Mouse (Mus musculus): ENCODE data around the gene Kif19a. TPM values are rescaled to one million over a fixed set of nuclear protein-coding genes. Genes with fewer than 3 reads are reported as not detected.

Kif19a gene
- polyA plus RNA-seq, 1 experiment from 2014 or later: 1.4 TPM

- Histone ChIP-seq H3K4me1 (replicated peaks; ENCODE audit: control insufficient read depth, insufficient read depth, low read length) (peaks cover 12% of the 10 kb centered on the region), H3K9ac (no peak overlapping the region), H3K9me3 (ENCODE audit: control insufficient read depth, low read length) (0 out of 2 replicates have a peak, but pooled peaks cover 3% of the 10 kb centered on the region), H3K4me3 (replicated peaks; ENCODE audit: low read length) (no peak overlapping the region), H3K27me3 (ENCODE audit: control insufficient read depth, insufficient read depth, low read length) (no peaks in the 10 kb centered on the region), H3K27ac (no peak overlapping the region), H3K36me3 (replicated peaks; ENCODE audit: control insufficient read depth, insufficient read depth) (no peaks in the 10 kb centered on the region), H3K4me2 (replicated peaks) (no peak overlapping the region)
- no peak for ATAC-seq (ENCODE audit: low FRiP score)
- WGBS: 42% methylated on average over 5 of the region's 5 CpGs
- no peak for DNase-seq (ENCODE audit: low spot score)
These were observed 36.9 kb upstream of the Kif19a start for GRCm38 (mm10) chr11:114728333-114728732.

DNA sequence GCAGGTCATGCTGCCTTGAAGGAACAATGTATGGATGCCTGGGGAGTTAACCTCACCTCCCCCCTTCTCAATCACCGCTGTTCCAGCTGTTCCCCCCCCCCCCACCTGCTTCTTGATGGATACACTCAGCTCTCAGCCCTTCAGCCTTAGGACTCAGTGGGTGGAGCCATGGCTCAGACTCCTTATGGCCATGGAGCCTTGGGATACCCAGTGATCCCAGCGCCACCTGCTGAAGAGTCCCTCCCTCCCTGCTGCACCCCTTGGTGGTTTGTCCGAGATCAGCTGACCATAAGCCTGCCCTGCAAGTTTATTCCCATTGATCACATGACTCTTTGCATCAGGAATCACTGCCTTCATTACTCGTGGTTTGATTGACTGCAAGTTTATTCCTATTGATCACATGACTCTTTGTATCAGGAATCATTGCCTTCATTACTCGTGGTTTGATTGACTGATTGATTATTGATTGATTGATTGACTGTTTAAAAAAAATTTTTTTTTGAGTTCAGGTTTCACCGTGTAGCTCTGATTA is 35.3 kb upstream of the Kif19a start:
- ATAC-seq (ENCODE audit: low FRiP score) (no peak), DNase-seq (ENCODE audit: low spot score) (no peak)
- no peak overlapping the region for H3K4me3 ChIP-seq (replicated peaks; ENCODE audit: low read length)
- 0 out of 2 replicates have a peak, but pooled peaks cover 3% of the 10 kb centered on the region for H3K9me3 ChIP-seq (ENCODE audit: control insufficient read depth, low read length)
- peaks cover 12% of the 10 kb centered on the region for H3K4me1 ChIP-seq (replicated peaks; ENCODE audit: control insufficient read depth, insufficient read depth, low read length)
- H3K27me3 ChIP-seq (ENCODE audit: control insufficient read depth, insufficient read depth, low read length): no peaks in the 10 kb centered on the region
- no peak overlapping the region for H3K27ac ChIP-seq
- H3K36me3 ChIP-seq (replicated peaks; ENCODE audit: control insufficient read depth, insufficient read depth): no peaks in the 10 kb centered on the region
- H3K9ac ChIP-seq: no peak overlapping the region
- WGBS: 48% methylated on average over 6 of the region's 6 CpGs
- H3K4me2 ChIP-seq (replicated peaks): no peak overlapping the region

DNA sequence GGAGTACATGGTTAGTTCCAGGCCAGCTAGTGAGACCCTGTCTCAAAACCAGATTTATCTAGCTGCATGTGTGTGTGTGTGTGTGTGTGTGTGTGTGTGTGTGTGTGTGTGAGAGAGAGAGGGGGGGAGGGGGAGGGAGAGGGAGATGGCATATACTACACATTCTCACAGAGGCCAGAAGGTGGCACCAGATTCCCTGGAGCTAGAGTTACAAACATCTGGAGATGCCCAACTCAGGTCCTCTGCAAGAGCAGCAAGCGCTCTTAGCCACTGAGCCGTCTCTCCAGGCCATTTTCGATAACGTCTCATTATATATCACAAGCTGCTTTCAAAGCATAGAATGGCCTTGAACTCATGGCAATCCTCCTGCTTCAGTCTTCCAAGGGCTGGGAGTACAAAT is 33.5 kb upstream of the Kif19a start:
- WGBS: 93% methylated on average over 4 of the region's 4 CpGs
- Histone ChIP-seq H3K4me1 (replicated peaks; ENCODE audit: control insufficient read depth, insufficient read depth, low read length) (peaks cover 12% of the 10 kb centered on the region), H3K9ac (no peak overlapping the region), H3K4me2 (replicated peaks) (no peak overlapping the region), H3K36me3 (replicated peaks; ENCODE audit: control insufficient read depth, insufficient read depth) (no peaks in the 10 kb centered on the region), H3K4me3 (replicated peaks; ENCODE audit: low read length) (no peak overlapping the region), H3K27ac (no peak overlapping the region), H3K27me3 (ENCODE audit: control insufficient read depth, insufficient read depth, low read length) (no peaks in the 10 kb centered on the region), H3K9me3 (ENCODE audit: control insufficient read depth, low read length) (no peaks in the 10 kb centered on the region)
- DNase-seq (ENCODE audit: low spot score) (no peak), ATAC-seq (ENCODE audit: low FRiP score) (no peak)

- no peak for DNase-seq (ENCODE audit: low spot score)
- Histone ChIP-seq H3K27me3 (ENCODE audit: control insufficient read depth, insufficient read depth, low read length) (no peaks in the 10 kb centered on the region), H3K36me3 (replicated peaks; ENCODE audit: control insufficient read depth, insufficient read depth) (no peaks in the 10 kb centered on the region), H3K4me2 (replicated peaks) (no peak overlapping the region), H3K9me3 (ENCODE audit: control insufficient read depth, low read length) (no peaks in the 10 kb centered on the region), H3K9ac (no peak overlapping the region), H3K27ac (no peak overlapping the region), H3K4me3 (replicated peaks; ENCODE audit: low read length) (no peak overlapping the region), H3K4me1 (replicated peaks; ENCODE audit: control insufficient read depth, insufficient read depth, low read length) (peaks cover 5% of the 10 kb centered on the region)
- ATAC-seq (ENCODE audit: low FRiP score): no peak
- 82% methylated on average over 22 of the region's 22 CpGs for WGBS
These were observed 32.3 kb upstream of the Kif19a start for GRCm38 (mm10) chr11:114732890-114733289.

- Histone ChIP-seq H3K4me3 (replicated peaks; ENCODE audit: low read length) (no peak overlapping the region), H3K36me3 (replicated peaks; ENCODE audit: control insufficient read depth, insufficient read depth) (no peaks in the 10 kb centered on the region), H3K4me2 (replicated peaks) (no peak overlapping the region), H3K27ac (no peak overlapping the region), H3K9me3 (ENCODE audit: control insufficient read depth, low read length) (no peaks in the 10 kb centered on the region), H3K9ac (no peak overlapping the region), H3K27me3 (ENCODE audit: control insufficient read depth, insufficient read depth, low read length) (no peaks in the 10 kb centered on the region), H3K4me1 (replicated peaks; ENCODE audit: control insufficient read depth, insufficient read depth, low read length) (no peaks in the 10 kb centered on the region; the same call in 1 of the 2 replicates)
- DNase-seq (ENCODE audit: low spot score): no peak
- WGBS: 85% methylated on average over 2 of the region's 2 CpGs
- ATAC-seq (ENCODE audit: low FRiP score): no peak
These were observed 29.1 kb upstream of the Kif19a start for GRCm38 (mm10) chr11:114736111-114736510.

GRCm38 (mm10) chr11:114736913-114737624 is 28.1 kb upstream of the Kif19a start:
- DNase-seq (ENCODE audit: low spot score) (peak; percentile 82), ATAC-seq (ENCODE audit: low FRiP score) (no peak)
- H3K4me2 ChIP-seq (replicated peaks): no peak overlapping the region
- H3K36me3 ChIP-seq (replicated peaks; ENCODE audit: control insufficient read depth, insufficient read depth): no peaks in the 10 kb centered on the region
- H3K4me3 ChIP-seq (replicated peaks; ENCODE audit: low read length): no peak overlapping the region
- peaks cover 6% of the 10 kb centered on the region; the same call in 1 of the 2 replicates for H3K4me1 ChIP-seq (replicated peaks; ENCODE audit: control insufficient read depth, insufficient read depth, low read length)
- no peaks in the 10 kb centered on the region for H3K27me3 ChIP-seq (ENCODE audit: control insufficient read depth, insufficient read depth, low read length)
- 21% methylated on average over 11 of the region's 11 CpGs for WGBS
- no peak overlapping the region for H3K27ac ChIP-seq
- H3K9me3 ChIP-seq (ENCODE audit: control insufficient read depth, low read length): no peaks in the 10 kb centered on the region
- H3K9ac ChIP-seq: no peak overlapping the region

- no peaks in the 10 kb centered on the region for H3K36me3 ChIP-seq (replicated peaks; ENCODE audit: control insufficient read depth, insufficient read depth)
- no peak overlapping the region for H3K9ac ChIP-seq
- H3K4me2 ChIP-seq (replicated peaks): no peak overlapping the region
- H3K27ac ChIP-seq: no peak overlapping the region
- peaks cover 6% of the 10 kb centered on the region; the same call in 1 of the 2 replicates for H3K4me1 ChIP-seq (replicated peaks; ENCODE audit: control insufficient read depth, insufficient read depth, low read length)
- no peaks in the 10 kb centered on the region for H3K27me3 ChIP-seq (ENCODE audit: control insufficient read depth, insufficient read depth, low read length)
- WGBS: 25% methylated on average over 10 of the region's 10 CpGs
- ATAC-seq (ENCODE audit: low FRiP score) (no peak), DNase-seq (ENCODE audit: low spot score) (peak; percentile 24)
- H3K4me3 ChIP-seq (replicated peaks; ENCODE audit: low read length): no peak overlapping the region
- H3K9me3 ChIP-seq (ENCODE audit: control insufficient read depth, low read length): no peaks in the 10 kb centered on the region
These were observed 24.6 kb upstream of the Kif19a start for GRCm38 (mm10) chr11:114740598-114740997.

GRCm38 (mm10) chr11:114741451-114741850 is 23.7 kb upstream of the Kif19a start:
- DNase-seq (ENCODE audit: low spot score): no peak

DNA sequence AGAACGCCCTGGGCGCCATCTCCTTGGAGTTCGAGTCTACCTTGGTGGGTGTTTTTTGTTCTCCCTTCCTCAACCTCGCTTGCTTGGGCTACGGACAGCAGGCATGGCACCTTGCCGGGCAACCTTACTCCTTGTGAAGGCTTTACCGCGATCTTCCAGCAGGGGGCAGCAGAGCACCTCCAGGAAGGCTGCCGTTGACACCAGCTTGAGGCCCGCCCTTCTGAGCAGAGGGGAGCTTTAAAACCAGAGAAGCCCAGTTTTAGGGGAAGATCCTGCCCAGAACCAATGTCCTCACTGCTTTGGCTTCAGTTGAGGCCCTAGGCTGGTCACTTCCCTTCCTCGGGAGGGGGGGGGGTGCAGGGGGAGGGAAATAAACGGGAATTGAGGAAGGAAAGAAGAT is 20.1 kb upstream of the Kif19a start:
- H3K36me3 ChIP-seq (replicated peaks; ENCODE audit: control insufficient read depth, insufficient read depth): no peaks in the 10 kb centered on the region
- peak; percentile 96 for DNase-seq (ENCODE audit: low spot score)
- peak; percentile 74 for ATAC-seq (ENCODE audit: low FRiP score)
- 2% methylated on average over 12 of the region's 12 CpGs for WGBS
- peaks cover 6% of the 10 kb centered on the region; the same call in 1 of the 2 replicates for H3K4me1 ChIP-seq (replicated peaks; ENCODE audit: control insufficient read depth, insufficient read depth, low read length)
- no peaks in the 10 kb centered on the region for H3K9me3 ChIP-seq (ENCODE audit: control insufficient read depth, low read length)
- no peak overlapping the region for H3K9ac ChIP-seq
- peak overlapping the region; percentile 45 for H3K4me2 ChIP-seq (replicated peaks)
- H3K27me3 ChIP-seq (ENCODE audit: control insufficient read depth, insufficient read depth, low read length): no peaks in the 10 kb centered on the region
- no peak overlapping the region for H3K27ac ChIP-seq
- no peak overlapping the region for H3K4me3 ChIP-seq (replicated peaks; ENCODE audit: low read length)

More at GRCm38 (mm10) chr11:114741451-114741850, 23.7 kb upstream of the Kif19a start:
- Histone ChIP-seq H3K27ac (no peak overlapping the region), H3K4me3 (replicated peaks; ENCODE audit: low read length) (no peak overlapping the region), H3K9ac (no peak overlapping the region), H3K9me3 (ENCODE audit: control insufficient read depth, low read length) (no peaks in the 10 kb centered on the region), H3K4me2 (replicated peaks) (no peak overlapping the region), H3K36me3 (replicated peaks; ENCODE audit: control insufficient read depth, insufficient read depth) (no peaks in the 10 kb centered on the region), H3K4me1 (replicated peaks; ENCODE audit: control insufficient read depth, insufficient read depth, low read length) (peaks cover 6% of the 10 kb centered on the region; the same call in 1 of the 2 replicates), H3K27me3 (ENCODE audit: control insufficient read depth, insufficient read depth, low read length) (no peaks in the 10 kb centered on the region)
- 6% methylated on average over 6 of the region's 6 CpGs for WGBS
- 0 out of 2 replicates have a peak, but pooled peaks have one; percentile 12 for ATAC-seq (ENCODE audit: low FRiP score)

Data from hindbrain, embryonic 14.5 days (tissue).